Mouse (Mus musculus): ENCODE data around the gene Map7d3.

DNA sequence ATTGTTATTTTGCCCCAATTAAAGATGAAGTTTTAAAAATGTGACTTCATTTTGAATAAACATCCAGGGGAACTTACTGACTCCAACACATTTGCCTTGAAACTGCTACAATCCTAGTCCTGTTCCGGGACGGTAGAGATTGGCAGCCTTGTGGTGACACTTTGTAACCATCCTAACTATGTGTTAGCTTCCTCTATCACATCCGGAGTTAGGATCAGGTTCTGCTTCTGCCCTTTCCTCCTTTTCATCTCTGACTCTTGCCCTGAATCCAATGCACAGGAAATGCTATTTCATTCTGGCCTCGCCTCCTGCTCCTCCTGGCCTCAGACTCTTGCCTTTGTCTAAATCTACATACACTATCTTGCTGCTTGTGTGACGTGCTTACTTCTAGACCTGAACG, 5.4 kb upstream of the Map7d3 start:
- TF ChIP-seq POLR2A (IDR thresholded peaks at IDR 0.05; ENCODE audit: low read depth, low read length) (no peak), CTCF (IDR thresholded peaks at IDR 0.05; ENCODE audit: extremely low read depth, insufficient read depth, insufficient read length, insufficient replicate concordance) (no peak)

Measured in spleen, adult 2 months (tissue).